Mouse (Mus musculus): ENCODE measurements at regions not wholly inside any gene's neighbourhood (a gene's known extent, or its start where the extent isn't known, plus 50 kb on each side); places are given as distances from the start of the nearest gene placed in this dataset.
"Not testable (repeated sequence)": the region's sequence is repeated elsewhere in the genome, so short reads cannot be mapped to it uniquely, and the experiment has no call there.

DNA sequence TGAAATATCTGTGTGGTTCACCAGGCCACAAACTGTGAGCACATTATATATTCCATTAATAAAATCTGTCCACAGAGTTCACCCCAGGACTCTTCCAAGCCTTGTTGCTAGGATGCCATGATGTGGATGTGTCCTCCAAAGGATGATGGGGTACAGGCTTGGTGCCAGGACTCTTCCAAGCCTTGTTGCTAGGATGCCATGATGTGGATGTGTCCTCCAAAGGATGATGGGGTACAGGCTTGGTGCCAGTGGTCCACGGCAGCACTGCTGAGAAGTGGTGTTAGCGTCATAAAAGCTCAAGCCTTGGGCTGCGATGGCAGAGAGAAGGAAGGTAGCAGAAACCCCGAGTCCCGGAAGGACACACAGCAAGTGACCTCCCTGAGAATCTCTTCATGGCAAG, 153.4 kb downstream of the Srek1 start:
- DNase-seq: not testable (repeated sequence)

DNA sequence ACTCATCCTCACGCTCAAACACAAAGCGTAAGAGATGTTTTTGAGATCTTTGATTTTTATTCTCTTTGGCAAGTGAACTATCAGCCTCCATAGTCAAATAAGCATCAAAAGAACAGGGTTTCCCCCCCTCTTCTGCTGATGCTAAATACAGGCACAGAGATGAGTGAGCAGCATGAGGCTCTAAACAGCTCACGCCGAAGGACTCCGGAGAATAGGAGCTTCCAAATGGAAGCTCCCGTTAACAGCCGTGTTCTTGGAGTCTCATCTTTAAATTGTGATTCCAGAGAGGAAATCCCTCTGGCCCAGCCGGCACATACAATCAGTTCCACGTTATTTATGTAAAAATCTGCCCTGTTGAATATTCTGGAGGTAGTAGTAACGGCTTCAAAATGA, 161.1 kb downstream of the Srek1 start:
- no peak for DNase-seq

DNA sequence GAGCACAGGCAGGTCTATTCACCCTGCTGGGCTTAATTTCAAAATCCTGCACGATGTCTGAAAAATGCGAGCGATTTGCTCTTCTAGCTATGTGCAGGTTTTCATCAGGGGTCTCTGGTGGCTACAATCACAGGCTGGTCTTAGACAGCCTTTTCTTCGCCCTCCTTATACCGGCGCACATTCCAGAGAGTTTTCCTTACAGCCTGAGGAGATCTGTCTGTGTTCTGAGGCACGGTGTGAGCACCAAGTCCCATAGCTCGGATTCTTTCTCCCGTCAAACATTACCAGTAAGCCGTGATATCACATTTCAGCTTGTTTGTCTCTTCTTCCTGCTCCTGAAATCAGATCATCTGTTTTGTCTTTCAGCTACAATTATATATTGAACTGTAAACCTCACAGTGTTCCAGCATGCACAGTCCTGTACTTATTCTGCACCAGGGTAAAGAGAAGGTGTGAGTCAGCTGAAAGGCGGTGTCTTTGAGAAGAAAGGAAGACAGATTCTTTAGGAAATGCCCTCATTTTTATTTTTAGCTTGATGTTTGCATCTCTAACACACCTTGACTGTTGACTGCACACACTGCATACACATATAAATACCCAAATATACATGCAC, 161.6 kb downstream of the Srek1 start:
- no peak for DNase-seq

DNA sequence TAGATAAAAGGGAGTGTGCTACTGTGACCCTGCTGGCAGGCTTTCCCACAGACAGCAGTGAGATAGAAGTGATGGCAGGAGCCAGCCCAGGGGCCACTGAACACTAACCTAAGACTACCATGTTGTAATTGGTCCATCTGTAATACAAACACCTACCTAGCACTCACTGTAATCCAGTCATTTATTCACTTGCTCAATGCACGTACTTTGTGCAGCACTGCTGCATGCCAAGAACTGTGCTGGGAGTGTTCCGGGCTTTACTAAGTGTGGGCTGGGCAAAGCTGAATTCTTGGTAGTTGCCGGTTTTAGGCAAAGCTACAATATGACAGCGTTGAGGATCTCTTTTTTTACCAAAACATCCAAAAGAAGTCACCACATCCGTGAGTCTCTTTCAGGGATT, 172.1 kb downstream of the Srek1 start:
- DNase-seq: peak; percentile 12 to 13

DNA sequence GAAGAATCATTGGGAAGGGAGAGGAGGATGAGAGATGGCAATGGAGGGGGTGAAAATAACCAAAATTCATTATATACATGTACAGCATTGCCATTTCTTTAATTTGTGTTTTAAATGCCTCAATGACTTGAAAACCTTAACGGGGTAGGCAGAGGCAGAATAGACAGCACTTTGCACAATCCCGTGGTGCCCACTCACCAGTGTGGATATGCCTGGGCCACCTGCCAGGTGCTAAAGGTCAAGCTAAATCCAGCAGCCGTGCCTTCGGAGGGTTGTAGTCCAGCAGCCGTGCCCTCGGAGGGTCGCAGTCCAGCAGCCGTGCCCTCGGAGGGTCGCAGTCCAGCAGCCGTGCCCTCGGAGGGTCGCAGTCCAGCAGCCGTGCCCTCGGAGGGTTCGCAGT, 182.0 kb downstream of the Srek1 start:
- peak; percentile 30 to 79 for DNase-seq

DNA sequence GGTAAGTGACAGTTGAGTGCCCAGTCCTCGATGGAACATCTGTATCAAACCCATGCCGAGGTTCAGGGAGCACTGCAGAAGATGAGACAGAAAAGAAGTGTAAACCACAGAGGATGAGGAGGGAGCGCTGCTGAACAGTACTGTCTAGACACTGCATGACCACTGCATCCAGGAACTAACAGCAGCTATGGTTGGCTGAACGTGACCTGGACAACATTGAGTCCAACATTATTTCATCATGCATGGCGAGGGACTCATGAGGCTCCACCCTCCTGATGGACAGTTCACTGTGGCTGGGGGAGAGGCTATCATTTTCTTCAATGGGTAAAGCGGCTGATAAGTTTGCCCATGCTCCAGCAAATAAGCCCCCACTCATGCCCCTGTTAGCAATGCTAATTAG, 182.5 kb downstream of the Srek1 start:
- DNase-seq: peak in 1 of 2 experiments; percentile 26

DNA sequence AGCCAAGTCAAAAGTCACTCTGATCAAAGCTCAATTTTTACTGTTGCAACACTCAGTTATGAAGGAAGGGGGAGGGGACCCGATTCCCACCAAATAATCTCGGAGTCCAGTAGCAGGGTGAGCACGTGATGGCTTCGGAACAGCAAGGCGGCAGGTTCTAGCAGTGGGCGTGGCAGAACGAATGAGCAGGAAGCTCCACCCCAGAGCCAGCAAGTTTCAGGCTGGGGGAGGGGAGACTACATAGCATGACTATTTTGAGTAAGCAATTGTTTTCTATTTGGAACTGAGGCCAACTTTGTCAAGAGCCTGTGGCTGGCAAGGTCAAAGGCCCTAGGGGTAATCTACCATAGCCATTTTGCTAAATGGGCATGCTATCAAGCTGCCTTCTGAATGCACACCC, 183.0 kb downstream of the Srek1 start:
- DNase-seq: peak in 1 of 2 experiments; percentile 46

DNA sequence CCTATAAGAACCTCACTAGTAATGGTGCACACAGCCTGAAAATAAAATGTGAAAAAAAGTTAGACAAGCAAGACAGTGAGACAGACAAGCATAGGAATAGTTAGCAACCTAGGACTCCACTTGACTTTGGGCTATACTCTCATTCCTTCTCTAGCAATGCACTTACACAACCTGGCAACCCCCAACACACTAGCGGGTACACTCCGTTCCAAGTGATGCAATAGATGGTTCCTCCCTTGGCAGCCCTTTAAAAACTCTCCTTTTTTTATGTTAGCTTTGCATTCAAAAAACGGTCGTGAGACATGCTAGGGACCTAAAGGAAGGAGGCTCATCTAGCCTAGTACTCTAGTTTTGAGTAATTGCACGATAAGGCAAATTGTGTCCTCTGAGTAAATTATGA, 184.8 kb downstream of the Srek1 start:
- no peak for DNase-seq

DNA sequence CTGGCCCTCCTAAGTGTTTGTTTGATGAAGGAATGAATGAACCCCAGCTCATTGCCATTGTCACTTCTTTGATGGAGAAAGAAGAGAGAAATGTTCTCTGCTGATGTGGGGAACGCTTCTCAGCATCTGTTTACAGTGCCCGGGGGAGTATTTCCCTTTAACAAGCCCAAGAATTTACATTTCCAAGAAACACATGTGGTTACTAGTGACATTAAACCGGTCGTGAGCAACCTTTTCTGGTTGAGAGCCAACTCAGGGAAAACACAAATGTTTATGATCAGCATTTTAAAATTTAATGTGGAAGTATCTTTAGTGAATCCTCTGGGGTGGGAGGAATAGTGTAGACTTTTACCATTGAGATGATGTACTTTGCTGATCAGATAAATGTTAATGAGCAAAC, 197.6 kb downstream of the Srek1 start:
- no peak for DNase-seq

DNA sequence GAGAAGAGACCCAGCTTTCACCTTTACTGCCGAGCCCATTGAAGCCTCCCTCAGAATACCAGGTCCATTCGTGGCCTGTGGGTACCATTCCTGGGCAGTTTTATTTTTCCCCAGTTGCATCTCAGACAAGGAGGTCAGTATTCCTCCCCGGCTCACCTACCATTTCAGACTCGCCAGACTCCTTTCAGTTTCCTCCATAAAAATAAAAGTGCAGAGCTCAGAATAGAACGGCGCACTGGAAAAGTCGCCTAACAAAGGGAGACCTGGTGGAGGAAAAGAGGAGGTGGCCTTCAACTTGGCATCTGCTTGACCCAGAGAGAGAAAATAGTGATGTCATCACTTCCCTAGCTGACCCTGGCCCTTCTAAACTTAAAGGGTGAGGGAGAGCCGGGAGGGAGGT, 209.7 kb downstream of the Srek1 start:
- DNase-seq: no peak

DNA sequence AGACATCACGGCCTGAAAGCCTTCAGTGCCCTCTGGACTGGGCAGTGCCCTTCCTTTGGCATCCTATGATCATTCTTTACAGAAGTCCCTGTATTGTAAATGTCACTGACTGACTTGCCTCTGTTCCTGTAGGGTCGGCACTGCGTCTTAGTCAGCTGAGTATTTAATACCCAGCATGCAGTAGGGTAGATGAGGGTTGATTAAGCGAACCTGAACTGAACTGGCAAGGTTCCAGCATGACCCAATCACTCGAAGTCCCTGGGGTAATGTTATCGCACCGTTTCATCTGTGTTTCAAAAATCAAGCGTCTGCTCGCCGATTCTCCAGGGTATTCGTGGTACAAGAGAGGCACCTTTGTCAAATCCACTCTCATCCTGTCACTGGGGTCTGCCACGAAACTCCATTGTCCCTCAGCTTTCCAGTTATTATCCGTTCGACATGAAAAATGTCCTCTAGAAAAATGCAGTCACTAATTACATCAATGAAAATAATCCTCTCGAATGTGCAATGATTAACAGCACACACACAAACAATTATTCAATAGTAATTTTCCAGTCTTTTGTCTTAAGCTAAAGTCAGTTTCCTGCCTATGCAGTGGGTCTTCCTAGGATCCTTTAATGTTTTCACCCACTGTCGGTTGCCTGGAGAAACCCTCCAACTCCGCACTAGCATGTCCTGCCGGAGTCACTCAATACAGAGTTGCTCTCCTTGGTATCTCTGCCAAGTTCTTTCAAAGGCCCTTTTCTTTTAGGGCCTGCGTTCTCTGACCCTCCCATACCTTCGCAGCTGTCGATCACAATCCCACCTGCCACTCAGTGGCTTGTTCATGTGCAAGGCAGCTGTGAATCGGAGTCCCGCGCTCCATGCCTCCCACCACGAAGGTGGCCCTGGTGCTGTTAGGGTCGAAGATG, 212.4 kb downstream of the Srek1 start:
- DNase-seq: no peak

DNA sequence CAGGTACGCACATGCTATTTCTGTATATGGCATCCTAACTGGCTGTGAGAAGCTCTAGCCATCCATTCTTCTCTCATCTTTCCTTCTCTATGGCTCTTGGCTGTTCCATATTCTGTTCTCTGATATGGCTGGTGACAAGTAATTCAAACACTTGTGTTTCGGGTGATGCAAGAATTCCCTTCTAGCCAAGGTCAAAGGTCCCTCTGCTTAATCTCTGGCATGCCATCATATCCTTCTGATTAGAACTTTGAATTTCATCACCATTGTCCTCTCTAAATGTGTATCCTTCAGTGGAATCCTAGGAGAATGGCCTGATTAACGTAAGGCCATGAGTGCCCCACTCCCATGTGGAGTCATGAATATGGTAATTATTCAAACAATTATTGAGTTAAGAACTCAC, 215.5 kb downstream of the Srek1 start:
- no peak for DNase-seq

DNA sequence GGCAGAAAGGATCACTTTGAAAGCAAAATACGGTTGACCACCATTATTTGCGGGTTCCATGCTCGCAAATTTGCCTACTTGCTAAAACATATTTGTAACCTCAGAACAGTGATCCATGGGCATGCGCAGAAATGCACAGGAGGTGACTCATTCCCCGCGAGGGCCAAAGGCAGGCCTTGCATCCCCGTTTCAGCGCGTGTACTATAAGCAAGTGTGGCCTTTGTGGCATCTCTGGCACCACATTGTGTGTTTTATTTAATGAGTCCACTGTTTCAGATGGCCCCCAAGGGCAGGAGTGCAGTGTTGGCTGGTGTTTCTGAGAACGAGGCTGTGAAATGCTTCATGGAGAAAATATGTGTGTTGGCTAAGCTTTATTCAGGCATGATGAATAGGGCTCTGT, 205.3 kb upstream of the Mast4 start:
- DNase-seq: no peak

DNA sequence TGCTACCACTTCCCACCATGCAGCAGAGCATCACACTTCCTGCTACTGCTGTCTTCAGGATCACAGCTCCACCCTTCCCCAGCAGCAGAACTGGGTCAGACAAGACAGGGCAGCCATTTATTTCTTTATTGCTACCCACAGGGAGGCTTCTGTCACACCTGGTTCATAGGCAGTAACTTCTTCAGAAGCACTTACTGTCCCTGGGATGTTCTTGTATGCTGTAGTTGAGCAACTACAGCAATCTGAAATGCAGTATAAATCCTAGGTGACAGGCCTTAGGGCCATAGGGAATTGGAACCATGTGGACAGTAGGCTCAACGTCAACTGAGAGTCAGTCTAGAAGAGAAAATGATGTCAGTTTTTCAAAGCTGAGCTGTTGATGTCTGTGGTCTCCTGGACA, 179.5 kb upstream of the Mast4 start:
- no peak for DNase-seq

DNA sequence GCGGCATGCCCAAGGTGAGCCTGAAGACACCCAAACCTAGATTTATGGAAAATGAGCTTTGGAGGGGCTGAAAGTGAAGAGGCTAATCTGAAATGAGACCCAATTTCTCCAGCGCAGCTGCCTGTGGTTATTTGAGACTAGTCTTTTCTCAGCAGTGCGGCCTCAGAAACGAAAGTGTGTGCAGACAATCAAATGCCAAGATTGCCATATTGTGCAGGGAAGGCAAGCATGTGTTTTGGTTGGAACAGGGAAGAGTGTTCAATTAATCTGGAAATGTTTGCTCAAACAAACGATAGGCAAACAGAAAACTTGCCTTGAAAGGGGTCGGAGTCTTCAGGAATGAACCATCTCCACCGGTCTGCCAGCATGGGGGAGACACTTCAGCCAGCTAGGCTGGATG, 178.2 kb upstream of the Mast4 start:
- no peak for DNase-seq

DNA sequence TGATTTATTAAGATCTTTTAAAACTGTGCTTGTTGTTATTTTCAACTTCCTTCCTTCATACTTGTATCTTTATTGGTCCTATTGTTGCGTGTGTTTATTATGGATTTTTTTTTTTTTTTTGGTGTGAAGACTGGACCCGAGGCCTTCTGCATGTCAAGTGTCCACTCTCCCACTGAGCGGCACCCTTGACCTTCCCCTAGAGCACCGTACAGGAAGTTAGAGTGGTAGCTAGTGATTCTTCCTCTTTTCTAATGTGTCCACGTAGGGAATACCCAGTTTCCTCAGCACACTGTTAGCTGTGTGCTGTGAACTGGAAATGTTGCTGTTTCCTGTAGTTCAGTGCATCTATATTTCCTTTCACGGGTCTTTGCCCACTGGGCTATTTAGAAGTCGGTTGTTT, 170.7 kb upstream of the Mast4 start:
- DNase-seq: no peak

DNA sequence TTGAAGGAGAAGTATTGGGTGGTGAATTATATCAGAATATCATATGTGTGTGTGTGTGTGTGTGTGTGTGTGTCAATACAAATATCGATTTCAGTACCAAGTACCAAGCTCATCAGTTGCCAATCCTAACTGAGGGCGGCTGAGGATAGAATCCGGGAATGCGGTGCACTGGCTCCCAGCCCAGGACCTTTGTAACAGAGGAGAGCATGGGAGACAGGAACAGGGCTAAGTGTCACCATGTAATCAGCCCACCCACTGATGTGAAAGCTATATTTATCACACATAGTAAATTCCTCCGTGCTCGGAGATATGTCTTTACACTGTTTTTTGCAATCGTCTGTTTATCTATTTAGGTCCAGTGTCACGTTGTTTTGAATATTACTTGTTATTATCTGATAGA, 165.1 kb upstream of the Mast4 start:
- DNase-seq: peak in 1 of 2 experiments; percentile 8

DNA sequence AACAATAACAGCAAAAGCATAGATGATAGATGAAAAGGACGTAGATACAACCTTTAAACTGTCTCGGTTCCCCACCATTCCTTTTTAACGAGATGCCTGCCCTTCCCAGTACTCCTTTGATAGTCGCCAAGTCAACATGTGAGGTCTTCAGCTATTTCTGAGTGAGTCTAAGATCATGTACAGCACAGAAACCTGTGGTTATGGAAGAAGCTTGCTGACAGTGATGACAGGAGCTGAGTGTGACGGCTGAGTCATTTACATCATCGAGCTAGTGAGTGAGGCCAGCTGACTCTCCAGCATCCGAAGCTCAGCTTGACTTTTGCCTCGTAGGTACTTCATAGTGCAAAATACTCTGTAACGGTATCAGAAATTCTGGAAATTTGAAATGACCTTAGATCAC, 160.1 kb upstream of the Mast4 start:
- DNase-seq: no peak

DNA sequence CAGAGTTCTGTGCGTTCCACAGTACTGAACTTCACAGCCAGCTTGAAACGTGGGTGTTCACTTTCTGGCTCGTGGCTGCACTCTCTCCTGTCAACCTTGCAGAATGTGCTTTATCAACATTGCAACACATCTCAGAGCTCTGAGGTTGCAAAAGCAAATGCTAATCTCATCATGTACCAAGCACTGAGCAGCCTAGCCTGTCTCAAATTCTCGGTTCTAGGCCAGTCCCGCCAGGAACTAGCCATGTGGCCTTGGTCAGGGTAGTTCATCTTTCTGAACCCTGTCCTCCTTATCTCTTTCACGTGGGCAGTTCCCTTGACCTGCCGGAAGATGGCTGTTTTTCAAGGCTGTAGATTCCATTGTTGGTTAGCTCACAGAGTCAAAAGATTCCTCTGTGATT, 159.3 kb upstream of the Mast4 start:
- DNase-seq: no peak

DNA sequence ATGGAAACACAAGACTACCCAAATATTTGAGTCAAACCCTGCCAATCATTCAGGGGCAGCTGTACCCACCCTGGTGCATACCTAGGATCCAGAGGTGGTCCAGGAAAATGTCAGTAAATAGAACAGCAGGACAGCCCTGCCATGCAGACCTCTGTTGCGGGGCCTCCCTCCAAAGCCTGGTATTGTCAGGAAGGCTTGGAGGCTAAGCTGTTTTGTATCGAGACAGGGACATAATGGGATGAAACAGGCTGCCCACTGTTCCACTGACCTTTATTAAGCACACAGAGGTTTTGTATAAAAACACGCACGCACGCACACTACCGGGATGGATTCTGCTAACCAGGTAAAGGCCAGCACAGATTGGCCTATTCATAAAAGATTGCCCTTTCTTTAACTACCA, 155.8 kb upstream of the Mast4 start:
- no peak for DNase-seq

DNA sequence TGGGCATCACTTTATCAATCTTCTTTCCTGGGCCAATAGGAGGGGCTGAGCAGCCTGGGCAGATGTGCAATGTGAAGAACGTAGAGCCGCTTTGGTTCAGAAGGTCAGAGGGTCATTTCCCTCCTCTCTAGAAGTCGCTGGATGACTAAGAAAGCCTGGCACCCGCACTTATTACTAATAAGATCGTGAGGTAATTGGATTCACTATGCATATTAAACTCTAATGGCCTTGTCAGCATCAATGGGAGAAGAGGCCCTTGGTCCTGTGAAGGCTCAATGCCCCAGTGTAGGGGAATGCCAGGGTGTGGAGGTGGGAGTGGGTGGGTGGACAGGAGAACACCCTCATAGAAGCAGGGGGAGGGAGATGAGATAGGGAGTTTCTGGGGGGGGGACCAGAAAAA, 149.8 kb upstream of the Mast4 start:
- DNase-seq: no peak

DNA sequence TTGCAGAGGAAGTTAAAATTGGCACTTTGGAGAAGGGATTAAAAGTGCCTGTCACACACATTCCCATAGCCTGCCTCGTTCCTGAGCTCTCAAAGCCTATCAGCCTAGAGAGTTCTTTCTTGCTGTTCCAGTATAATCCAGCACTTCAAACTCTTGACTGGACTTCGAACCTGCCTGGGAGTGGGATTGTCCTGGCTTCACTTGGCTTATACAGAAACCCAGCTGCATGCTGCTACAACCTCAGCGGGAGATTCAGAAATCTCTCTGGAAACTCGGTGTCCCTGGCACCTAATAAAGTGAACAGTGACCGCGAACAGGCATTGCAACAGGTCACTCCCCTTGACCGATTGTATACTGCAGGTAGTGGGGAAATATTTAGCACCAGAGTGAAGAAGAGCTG, 149.1 kb upstream of the Mast4 start:
- peak; percentile 26 to 36 for DNase-seq

DNA sequence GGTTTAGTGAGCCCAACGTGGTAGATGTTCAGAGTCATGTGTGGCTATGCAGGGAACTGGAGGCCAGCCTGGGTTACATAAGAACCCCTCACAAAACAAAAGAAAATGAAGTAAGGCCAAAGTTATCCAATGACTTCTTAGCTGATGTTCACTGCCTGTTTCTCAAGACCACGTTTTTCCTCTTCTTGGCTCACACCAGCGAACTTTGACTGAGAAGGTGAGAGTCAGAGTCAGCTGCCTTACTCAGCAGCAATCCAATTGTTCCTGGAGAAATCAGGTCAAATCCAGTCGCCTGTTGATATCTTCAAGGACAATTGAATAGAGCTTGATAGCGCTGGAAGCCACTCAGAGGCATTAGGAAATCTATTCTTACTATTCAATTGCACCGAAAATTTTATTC, 142.0 kb upstream of the Mast4 start:
- no peak for DNase-seq

DNA sequence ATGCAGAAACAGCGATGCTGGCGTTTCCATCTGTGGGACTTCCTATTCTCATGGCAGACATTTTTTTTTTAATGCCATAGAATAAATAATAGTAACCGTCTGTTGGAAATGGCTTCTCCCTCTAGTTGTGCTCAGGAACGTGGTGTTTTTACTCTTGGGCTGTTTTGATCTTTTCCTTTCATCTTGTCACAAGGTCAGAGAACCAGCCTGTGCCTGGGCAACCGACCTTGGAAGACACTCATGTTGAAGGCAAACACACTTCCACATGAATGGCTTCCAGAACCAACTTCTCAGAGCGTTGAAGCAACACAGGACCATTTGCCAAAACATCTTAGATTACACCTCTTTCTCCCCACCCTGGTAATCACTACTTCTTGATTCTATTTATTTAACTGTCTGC, 137.9 kb upstream of the Mast4 start:
- DNase-seq: no peak

DNA sequence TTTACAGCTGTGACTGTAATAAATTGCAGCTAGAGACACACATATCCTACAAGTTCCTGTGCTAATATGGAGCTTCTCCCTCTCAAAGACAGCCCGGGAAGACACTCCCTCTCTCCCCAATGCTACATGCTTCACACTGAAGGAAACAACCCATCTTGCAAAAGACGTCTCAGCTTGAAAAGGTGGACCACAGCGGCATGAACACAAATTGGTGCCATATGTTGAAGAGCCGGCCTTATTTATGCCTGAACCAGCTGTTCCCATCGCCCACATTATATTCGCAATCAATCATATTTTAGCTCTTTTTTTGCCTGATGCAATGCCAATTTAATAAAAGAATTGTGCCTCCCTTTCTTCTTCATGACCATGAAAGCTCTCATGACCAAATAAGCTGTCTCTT, 135.8 kb upstream of the Mast4 start:
- DNase-seq: no peak

Measured in kidney, postnatal 36 days (tissue).